Mouse (Mus musculus) adipose tissue, adult 10 weeks (tissue): ENCODE data around the gene Mdfi. TPM values are rescaled to one million over a fixed set of nuclear protein-coding genes. Genes with fewer than 3 reads are reported as not detected.

Experiments
- polyA plus RNA-seq: library from polyadenylated mRNA; stranded (reverse); fragments of 350-450 nt; fragmentation: Illumina TruSeq; extraction: RNeasy Lipid Tissue Mini Kit (QIAGEN cat#74804); gene quantifications from one replicate; pipeline ENCODE4 v1.2.3, GENCODE M21; 2014; ENCODE audit warnings: low read depth, low replicate concordance

The Mdfi gene
- polyA plus RNA-seq, result 4.5 TPM

DNA sequence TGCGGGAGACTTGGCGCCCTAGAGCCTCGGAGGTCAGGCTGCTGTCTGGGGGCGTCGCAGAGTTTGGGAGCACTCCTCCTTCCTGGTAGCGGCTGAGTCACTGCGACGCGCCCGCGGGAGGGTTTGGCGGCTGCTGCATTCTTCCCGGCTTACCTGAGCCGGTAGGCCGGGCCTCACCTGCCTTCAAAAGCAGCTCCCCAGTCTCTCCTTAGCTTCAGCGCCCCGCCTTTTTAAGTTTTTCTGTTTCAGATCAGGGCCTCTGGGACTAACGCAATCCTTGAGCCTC is at the start of gene Mdfi:
Mdfi (minus strand) TSS at position 210 of the 286 bp plus-strand sequence.

Other genes with a start within 250 kb of the Mdfi start
- 6.9 TPM for gene Bysl, start 223.2 kb downstream of the Mdfi start, polyA plus RNA-seq
- 27.5 TPM for gene Med20, start 223.1 kb downstream of the Mdfi start, polyA plus RNA-seq
- 0.41 TPM for gene Gm20517, start 223.1 kb downstream of the Mdfi start, polyA plus RNA-seq
- 7.2 TPM for gene Usp49, start 204.0 kb downstream of the Mdfi start, polyA plus RNA-seq
- 191 TPM for gene Tomm6, start 146.3 kb downstream of the Mdfi start, polyA plus RNA-seq
- gene Frs3, start 145.7 kb downstream of the Mdfi start, polyA plus RNA-seq, result 4.9 TPM
- 1.2 TPM for gene Gm21981, start 140.2 kb downstream of the Mdfi start, polyA plus RNA-seq
- 1.6 TPM for gene Prickle4, start 140.0 kb downstream of the Mdfi start, polyA plus RNA-seq
- gene Pgc, start 107.8 kb downstream of the Mdfi start, polyA plus RNA-seq, result not detected
- 15.0 TPM for gene Tfeb, start 97.7 kb downstream of the Mdfi start, polyA plus RNA-seq
- 17.8 TPM for gene Foxp4, start 90.0 kb upstream of the Mdfi start, polyA plus RNA-seq
- 0.46 TPM for gene 1700122O11Rik, start 203.6 kb upstream of the Mdfi start, polyA plus RNA-seq